Mouse (Mus musculus): ENCODE data around the gene Ppp1r12b. TPM values are rescaled to one million over a fixed set of nuclear protein-coding genes. Genes with fewer than 3 reads are reported as not detected.
A peak's percentile ranks its signal among the peaks of the same experiment; 100 is the strongest.

Gene Ppp1r12b
- polyA plus RNA-seq, 2 experiments: 9.2 to 11.4 TPM

DNA sequence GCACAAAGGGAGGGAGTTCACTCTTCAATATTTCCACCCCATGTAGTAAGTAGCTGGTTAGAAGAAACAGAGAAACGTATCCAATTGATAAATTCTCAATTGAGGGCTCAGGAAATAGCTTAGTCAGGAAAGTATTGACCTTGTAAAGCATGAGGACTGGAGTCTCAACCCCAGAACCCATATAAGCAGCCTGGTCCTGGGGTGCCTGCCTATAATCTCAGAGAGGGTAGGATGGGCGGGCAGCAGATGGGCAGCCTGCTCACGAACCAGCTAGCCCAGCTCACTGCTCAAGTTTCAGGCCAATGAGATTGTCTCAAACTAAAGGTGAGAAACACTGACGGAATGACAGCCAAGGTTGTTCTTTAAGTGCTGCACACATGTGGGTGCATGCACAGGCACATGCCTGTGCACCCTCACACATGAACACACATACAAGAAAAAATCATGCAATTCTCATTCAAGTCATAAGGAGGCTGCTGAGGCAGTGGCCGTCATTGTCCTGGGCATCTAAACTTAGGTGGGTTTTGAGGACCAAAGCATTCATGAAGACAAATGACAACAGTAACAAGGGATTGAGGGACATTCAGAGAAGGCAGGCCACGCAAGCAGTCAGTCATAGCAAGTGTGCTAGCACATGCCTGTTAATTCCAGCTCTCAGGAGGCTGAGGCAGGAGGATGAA lies 137.7 kb downstream of the Ppp1r12b start:
- DNase-seq (ENCODE audit: low spot score) (no peak), ATAC-seq (ENCODE audit: low FRiP score, low read depth) (no peak)
- Histone ChIP-seq H3K27me3 (ENCODE audit: control insufficient read depth, insufficient read depth, low read length) (no peaks in the 10 kb centered on the region), H3K4me2 (replicated peaks; ENCODE audit: low read depth, low read length, severe bottlenecking) (no peak overlapping the region), H3K27ac (replicated peaks; ENCODE audit: low read depth, low read length) (no peak overlapping the region), H3K9me3 (ENCODE audit: control insufficient read depth, low read length) (no peaks in the 10 kb centered on the region), H3K4me3 (replicated peaks; ENCODE audit: low read length) (no peak overlapping the region), H3K9ac (ENCODE audit: low read depth, low read length, severe bottlenecking) (no peak overlapping the region), H3K4me1 (ENCODE audit: control insufficient read depth, insufficient read depth, low read length) (peaks cover 13% of the 10 kb centered on the region), H3K36me3 (ENCODE audit: control insufficient read depth, insufficient read depth, low read length) (no peaks in the 10 kb centered on the region)
- WGBS: 86% methylated on average over 6 of the region's 6 CpGs
- TF ChIP-seq POLR2A (IDR thresholded peaks at IDR 0.05; ENCODE audit: borderline replicate concordance, extremely low read depth, insufficient read depth, insufficient read length): no peak

DNA sequence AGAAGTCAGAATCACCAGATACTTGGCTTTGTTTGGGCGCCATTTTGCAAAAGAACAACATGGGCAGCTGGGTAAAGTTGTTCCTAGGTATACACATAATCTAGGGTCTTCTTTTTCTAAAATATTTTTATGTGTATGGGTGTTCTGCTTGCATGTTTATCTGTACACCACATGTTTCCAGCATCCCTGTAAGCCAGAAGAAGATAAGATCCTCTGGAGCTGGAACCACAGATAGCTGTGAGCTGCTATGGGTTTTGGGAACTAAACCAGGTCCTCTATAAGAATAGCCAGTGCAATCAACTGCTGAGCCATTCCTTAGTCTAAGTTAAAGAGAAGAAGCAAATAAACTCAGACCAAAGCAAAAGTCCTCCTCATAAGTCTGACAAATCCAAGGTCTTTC lies 138.6 kb downstream of the Ppp1r12b start:
- H3K4me3 ChIP-seq (replicated peaks; ENCODE audit: low read length): no peak overlapping the region
- no peak for TF ChIP-seq POLR2A (IDR thresholded peaks at IDR 0.05; ENCODE audit: borderline replicate concordance, extremely low read depth, insufficient read depth, insufficient read length)
- DNase-seq (ENCODE audit: low spot score) (no peak), ATAC-seq (ENCODE audit: low FRiP score, low read depth) (no peak)
- H3K36me3 ChIP-seq (ENCODE audit: control insufficient read depth, insufficient read depth, low read length): no peaks in the 10 kb centered on the region
- H3K4me2 ChIP-seq (replicated peaks; ENCODE audit: low read depth, low read length, severe bottlenecking): no peak overlapping the region
- H3K27me3 ChIP-seq (ENCODE audit: control insufficient read depth, insufficient read depth, low read length): no peaks in the 10 kb centered on the region
- WGBS: 95% methylated on average over 1 of the region's 1 CpGs
- H3K4me1 ChIP-seq (ENCODE audit: control insufficient read depth, insufficient read depth, low read length): peaks cover 20% of the 10 kb centered on the region
- H3K27ac ChIP-seq (replicated peaks; ENCODE audit: low read depth, low read length): 0 out of 2 replicates have a peak overlapping the region, but pooled peaks have one; percentile 19
- H3K9ac ChIP-seq (ENCODE audit: low read depth, low read length, severe bottlenecking): no peak overlapping the region
- H3K9me3 ChIP-seq (ENCODE audit: control insufficient read depth, low read length): no peaks in the 10 kb centered on the region

DNA sequence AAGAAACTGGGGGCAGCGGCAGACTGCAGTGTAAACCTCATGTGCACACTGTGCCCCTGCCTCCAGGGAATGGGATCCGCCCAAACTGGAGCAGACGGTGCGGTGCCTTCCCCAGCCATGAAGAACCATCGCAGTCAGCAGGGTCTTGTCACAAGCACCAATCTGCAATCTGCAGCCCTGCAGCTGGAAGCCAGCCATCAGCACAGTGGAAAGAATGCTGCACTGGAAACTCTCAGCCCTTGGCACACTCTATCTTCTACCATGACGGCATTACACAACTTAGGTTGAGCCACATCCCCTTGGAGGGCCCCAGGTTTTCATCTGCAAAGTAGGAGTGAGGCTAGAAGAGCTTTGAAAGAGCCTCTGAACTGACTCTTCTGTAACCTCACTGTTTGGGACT lies 139.1 kb downstream of the Ppp1r12b start:
- Histone ChIP-seq H3K27me3 (ENCODE audit: control insufficient read depth, insufficient read depth, low read length) (no peaks in the 10 kb centered on the region), H3K9ac (ENCODE audit: low read depth, low read length, severe bottlenecking) (no peak overlapping the region), H3K4me1 (ENCODE audit: control insufficient read depth, insufficient read depth, low read length) (peaks cover 25% of the 10 kb centered on the region), H3K36me3 (ENCODE audit: control insufficient read depth, insufficient read depth, low read length) (no peaks in the 10 kb centered on the region), H3K27ac (replicated peaks; ENCODE audit: low read depth, low read length) (0 out of 2 replicates have a peak overlapping the region, but pooled peaks have one; percentile 19), H3K4me3 (replicated peaks; ENCODE audit: low read length) (no peak overlapping the region), H3K9me3 (ENCODE audit: control insufficient read depth, low read length) (no peaks in the 10 kb centered on the region), H3K4me2 (replicated peaks; ENCODE audit: low read depth, low read length, severe bottlenecking) (no peak overlapping the region)
- 33% methylated on average over 6 of the region's 6 CpGs for WGBS
- ATAC-seq (ENCODE audit: low FRiP score, low read depth): peak; percentile 91
- TF ChIP-seq POLR2A (IDR thresholded peaks at IDR 0.05; ENCODE audit: borderline replicate concordance, extremely low read depth, insufficient read depth, insufficient read length): no peak
- peak; percentile 89 for DNase-seq (ENCODE audit: low spot score)

DNA sequence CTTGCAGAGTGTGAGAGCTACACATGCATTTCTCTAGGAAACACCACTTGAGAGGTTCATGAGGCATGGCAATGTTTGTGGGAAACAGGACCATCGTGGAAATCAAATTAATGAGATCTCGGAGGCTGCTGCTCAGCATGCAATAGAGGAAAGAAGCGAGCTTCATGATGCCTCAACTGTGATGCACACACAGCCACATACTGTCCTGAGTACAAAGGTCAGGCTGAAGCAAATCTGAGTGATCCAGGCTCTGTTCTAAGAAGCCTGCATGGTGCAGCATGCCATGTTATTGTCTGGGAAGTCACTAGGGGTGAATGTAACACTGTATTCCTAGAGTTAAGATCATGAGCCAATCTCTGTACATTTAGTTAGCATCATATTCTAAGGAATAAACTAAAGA lies 140.0 kb downstream of the Ppp1r12b start:
- Histone ChIP-seq H3K36me3 (ENCODE audit: control insufficient read depth, insufficient read depth, low read length) (no peaks in the 10 kb centered on the region), H3K4me2 (replicated peaks; ENCODE audit: low read depth, low read length, severe bottlenecking) (no peak overlapping the region), H3K4me1 (ENCODE audit: control insufficient read depth, insufficient read depth, low read length) (peaks cover 31% of the 10 kb centered on the region), H3K27ac (replicated peaks; ENCODE audit: low read depth, low read length) (no peak overlapping the region), H3K9me3 (ENCODE audit: control insufficient read depth, low read length) (no peaks in the 10 kb centered on the region), H3K9ac (ENCODE audit: low read depth, low read length, severe bottlenecking) (no peak overlapping the region), H3K27me3 (ENCODE audit: control insufficient read depth, insufficient read depth, low read length) (no peaks in the 10 kb centered on the region), H3K4me3 (replicated peaks; ENCODE audit: low read length) (no peak overlapping the region)
- WGBS: 61% methylated on average over 3 of the region's 3 CpGs
- TF ChIP-seq POLR2A (IDR thresholded peaks at IDR 0.05; ENCODE audit: borderline replicate concordance, extremely low read depth, insufficient read depth, insufficient read length): no peak
- no peak for ATAC-seq (ENCODE audit: low FRiP score, low read depth)
- no peak for DNase-seq (ENCODE audit: low spot score)

DNA sequence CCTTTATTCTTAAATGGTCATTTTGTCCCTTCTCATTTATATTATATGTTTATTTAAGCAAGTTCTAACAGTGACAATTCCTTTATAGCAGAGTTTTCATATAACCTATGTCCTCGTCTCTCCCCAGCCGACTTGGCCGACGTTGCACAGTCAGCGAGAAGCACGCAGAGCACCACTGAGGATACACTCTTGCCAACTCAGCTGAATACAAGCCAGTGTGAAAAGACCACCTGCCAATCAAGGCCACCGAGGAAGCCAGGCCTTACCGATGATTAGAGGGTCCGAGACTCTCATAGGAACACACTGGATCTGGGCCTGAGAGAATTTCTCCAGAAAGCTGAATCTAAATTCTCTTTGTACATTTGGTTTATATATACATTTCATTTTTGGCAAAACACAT lies 150.3 kb downstream of the Ppp1r12b start:
- Histone ChIP-seq H3K9me3 (ENCODE audit: control insufficient read depth, low read length) (no peaks in the 10 kb centered on the region), H3K27me3 (ENCODE audit: control insufficient read depth, insufficient read depth, low read length) (no peaks in the 10 kb centered on the region), H3K36me3 (ENCODE audit: control insufficient read depth, insufficient read depth, low read length) (no peaks in the 10 kb centered on the region), H3K27ac (replicated peaks; ENCODE audit: low read depth, low read length) (no peak overlapping the region), H3K4me1 (ENCODE audit: control insufficient read depth, insufficient read depth, low read length) (peaks cover 39% of the 10 kb centered on the region), H3K4me3 (replicated peaks; ENCODE audit: low read length) (no peak overlapping the region), H3K9ac (ENCODE audit: low read depth, low read length, severe bottlenecking) (no peak overlapping the region), H3K4me2 (replicated peaks; ENCODE audit: low read depth, low read length, severe bottlenecking) (no peak overlapping the region)
- no peak for TF ChIP-seq POLR2A (IDR thresholded peaks at IDR 0.05; ENCODE audit: borderline replicate concordance, extremely low read depth, insufficient read depth, insufficient read length)
- WGBS: 79% methylated on average over 9 of the region's 9 CpGs
- ATAC-seq (ENCODE audit: low FRiP score, low read depth): no peak
- DNase-seq (ENCODE audit: low spot score): no peak
